Mouse (Mus musculus) neural tube, embryonic 12.5 days (tissue): Measurements from ENCODE around the gene Sbno2. TPM values are rescaled to one million over a fixed set of nuclear protein-coding genes. Genes with fewer than 3 reads are reported as not detected.

Experiments used
- ATAC-seq: fragments of 200-750 bp; cut with Nextera tagmentation; 2 replicates; pipeline ENCODE4 v1.8.0; 2017; ENCODE audit warnings: low read depth, mild to moderate bottlenecking, moderate TSS enrichment, moderate library complexity; ENCODE audit not compliant: low FRiP score
- H3K27ac ChIP-seq: fragments of 300-500 bp; sonication (generic); 2 replicates; pipeline ENCODE4 v1.5.1; 2016
- H3K27me3 ChIP-seq: fragments of 300-500 bp; sonication (generic); replicated peaks from 2 replicates; pipeline ENCODE4 v1.6.1; 2016; ENCODE audit warnings: mild to moderate bottlenecking
- H3K36me3 ChIP-seq: fragments of 300-500 bp; sonication (generic); 2 replicates; pipeline ENCODE4 v1.6.1; 2016; ENCODE audit warnings: mild to moderate bottlenecking
- H3K4me1 ChIP-seq: fragments of 300-500 bp; sonication (generic); 2 replicates; pipeline ENCODE4 v1.6.1; 2016
- H3K4me2 ChIP-seq: fragments of 300-500 bp; sonication (generic); replicated peaks from 2 replicates; pipeline ENCODE4 v1.6.1; 2016; ENCODE audit warnings: mild to moderate bottlenecking
- H3K4me3 ChIP-seq: fragments of 300-500 bp; sonication (generic); 2 replicates; pipeline ENCODE4 v1.5.1; 2016
- H3K9ac ChIP-seq: fragments of 300-500 bp; sonication (generic); 2 replicates; pipeline ENCODE4 v1.6.1; 2016; ENCODE audit warnings: mild to moderate bottlenecking
- H3K9me3 ChIP-seq: fragments of 300-500 bp; sonication (generic); 2 replicates; pipeline ENCODE4 v1.6.1; 2016; ENCODE audit warnings: mild to moderate bottlenecking
- WGBS: fragments of 180-500 bp; shearing (Covaris S2); methylation state at CpG from one replicate; pipeline ENCODE4 v1.1.7; 2016; 5-methylcytosine and 5-hydroxymethylcytosine counted together
- polyA plus RNA-seq: library from polyadenylated mRNA; unstranded; fragments of >200 nt; fragmentation: Nextera tagmentation; extraction: Ambion mirVana; gene quantifications from 2 replicates; pipeline ENCODE4 v1.2.1, GENCODE M21; 2016

Gene Sbno2
- polyA plus RNA-seq, 1 experiment from 2014 or later: 15.1 TPM

DNA sequence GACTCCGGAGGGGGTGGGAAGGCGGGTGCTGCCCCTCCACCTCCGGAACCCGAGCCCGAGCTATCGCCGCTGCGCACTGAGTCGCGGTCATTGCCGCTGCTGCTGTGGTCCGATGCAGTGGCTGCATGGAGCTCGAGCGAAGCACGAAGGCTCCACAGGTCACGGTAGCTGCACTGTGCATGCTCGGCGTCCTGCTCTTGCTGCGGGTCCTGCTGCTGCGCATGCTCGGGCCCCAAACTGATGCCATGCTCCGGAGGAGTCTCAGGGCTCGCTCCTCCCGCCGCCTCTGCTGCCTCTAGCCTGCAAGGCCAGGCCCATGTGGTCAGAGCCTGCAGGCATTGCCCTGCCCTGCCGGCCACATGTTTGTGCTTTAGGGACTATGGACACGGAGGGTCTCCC, 26.6 kb upstream of the Sbno2 start:
- H3K4me2 ChIP-seq: peak overlapping the region; percentile 42
- H3K9ac ChIP-seq: no peak overlapping the region
- 35% methylated on average over 27 of the region's 27 CpGs for WGBS
- H3K36me3 ChIP-seq: peaks cover 83% of the 10 kb centered on the region
- ATAC-seq: peak; percentile 2; the same call in 1 of the 2 replicates
- peaks cover 23% of the 10 kb centered on the region for H3K4me1 ChIP-seq
- no peak overlapping the region for H3K4me3 ChIP-seq
- H3K27me3 ChIP-seq: peaks cover 43% of the 10 kb centered on the region
- no peaks in the 10 kb centered on the region for H3K9me3 ChIP-seq
- no peak overlapping the region for H3K27ac ChIP-seq

DNA sequence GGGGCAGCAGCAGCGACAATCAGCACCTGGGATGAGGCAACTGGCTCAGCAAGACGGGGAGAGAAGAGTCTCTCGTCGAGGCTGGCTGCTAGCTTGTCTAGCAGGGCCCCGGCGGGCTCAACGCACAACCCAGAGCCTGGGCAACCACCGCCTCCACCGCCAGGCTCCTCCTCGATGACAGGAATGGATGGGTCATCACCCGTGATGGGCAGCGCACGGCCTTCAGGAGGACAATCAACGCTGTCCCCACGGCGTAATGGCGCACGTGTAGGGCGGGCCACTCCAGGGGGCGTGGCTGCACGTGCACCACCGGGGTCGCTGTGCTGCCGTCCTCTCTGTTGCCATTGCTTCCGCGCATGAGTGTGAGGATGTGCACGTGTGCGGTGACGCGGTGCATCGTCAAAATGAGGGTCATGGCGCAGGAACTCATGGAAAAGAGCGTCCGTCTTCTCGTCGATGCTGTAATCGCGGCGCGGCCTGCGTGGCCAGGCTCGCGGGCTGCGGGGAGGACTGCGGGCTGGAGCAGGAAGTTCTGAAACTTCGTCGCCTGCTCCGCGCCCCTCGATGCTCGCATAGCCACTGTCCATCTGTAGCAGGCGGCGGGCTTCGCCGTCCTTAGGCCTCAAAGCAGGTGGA, 26.1 kb upstream of the Sbno2 start:
- Histone ChIP-seq H3K9ac (no peak overlapping the region), H3K36me3 (peaks cover 88% of the 10 kb centered on the region), H3K4me2 (peak overlapping the region; percentile 42), H3K27ac (no peak overlapping the region), H3K27me3 (peaks cover 38% of the 10 kb centered on the region), H3K4me3 (peak overlapping the region; percentile 7; the same call in 1 of the 2 replicates), H3K9me3 (no peaks in the 10 kb centered on the region), H3K4me1 (peaks cover 18% of the 10 kb centered on the region)
- peak; percentile 45; the same call in 1 of the 2 replicates for ATAC-seq
- WGBS: 11% methylated on average over 55 of the region's 55 CpGs

DNA sequence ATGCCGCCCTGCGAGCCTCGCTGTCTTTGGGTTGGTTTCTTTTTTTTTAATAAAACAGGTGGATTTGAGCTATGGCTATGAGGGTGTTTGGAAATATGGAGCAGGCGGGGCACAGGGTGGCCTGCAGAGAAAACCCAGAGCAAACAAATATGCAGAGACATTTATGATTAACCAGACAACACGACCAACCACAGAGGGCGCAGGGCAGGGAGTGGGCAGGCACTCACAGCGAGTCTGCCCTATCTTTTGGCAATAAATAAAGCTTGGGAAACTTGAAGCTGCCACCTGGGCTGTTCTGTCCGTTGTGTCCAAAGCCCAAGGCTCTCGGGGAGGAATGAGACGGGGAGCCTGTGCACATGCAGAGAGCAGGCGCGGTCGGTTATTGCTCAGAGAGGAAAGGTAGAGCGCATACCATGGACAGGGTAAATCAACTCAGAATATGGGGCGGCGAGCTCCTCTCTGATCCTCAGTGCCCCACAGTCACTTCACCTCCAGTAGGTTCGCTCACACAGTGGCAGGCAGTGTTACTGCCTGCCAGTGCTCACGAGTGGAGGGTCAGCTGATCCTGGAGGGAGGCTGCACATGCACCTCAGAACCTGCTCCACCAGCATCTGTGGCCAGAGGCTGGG, 25.1 kb upstream of the Sbno2 start:
- Histone ChIP-seq H3K9ac (no peak overlapping the region), H3K4me3 (0 out of 2 replicates have a peak overlapping the region, but pooled peaks have one; percentile 9), H3K9me3 (no peaks in the 10 kb centered on the region), H3K27ac (no peak overlapping the region), H3K36me3 (peaks cover 95% of the 10 kb centered on the region), H3K27me3 (peaks cover 29% of the 10 kb centered on the region), H3K4me2 (no peak overlapping the region), H3K4me1 (peaks cover 15% of the 10 kb centered on the region; the same call in 1 of the 2 replicates)
- 84% methylated on average over 18 of the region's 18 CpGs for WGBS
- no peak for ATAC-seq

DNA sequence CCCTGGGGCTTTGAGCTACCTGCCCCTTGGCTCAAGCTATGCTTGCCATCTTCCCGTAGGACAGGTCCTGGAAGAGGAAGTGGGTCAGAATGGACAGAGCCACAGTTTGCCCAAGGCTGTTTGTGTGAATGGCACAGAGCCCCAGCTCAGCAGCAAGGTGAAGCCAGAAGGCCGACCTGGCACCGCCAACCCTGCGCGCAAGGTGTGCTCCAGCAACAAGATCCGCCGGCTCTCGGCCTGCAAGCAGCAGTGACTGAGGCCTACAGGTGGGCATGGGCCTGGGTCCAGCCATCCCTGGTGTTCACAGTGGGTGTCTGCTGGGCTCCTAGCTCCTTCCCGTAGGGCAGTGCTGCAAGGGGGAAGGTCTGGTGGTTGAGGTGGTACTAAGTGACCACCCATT, 24.5 kb upstream of the Sbno2 start:
- Histone ChIP-seq H3K9ac (no peak overlapping the region), H3K9me3 (no peaks in the 10 kb centered on the region), H3K4me1 (peaks cover 15% of the 10 kb centered on the region; the same call in 1 of the 2 replicates), H3K36me3 (peaks cover 95% of the 10 kb centered on the region), H3K27me3 (peaks cover 25% of the 10 kb centered on the region), H3K4me2 (no peak overlapping the region), H3K4me3 (no peak overlapping the region), H3K27ac (no peak overlapping the region)
- WGBS: 93% methylated on average over 9 of the region's 9 CpGs
- ATAC-seq: no peak

DNA sequence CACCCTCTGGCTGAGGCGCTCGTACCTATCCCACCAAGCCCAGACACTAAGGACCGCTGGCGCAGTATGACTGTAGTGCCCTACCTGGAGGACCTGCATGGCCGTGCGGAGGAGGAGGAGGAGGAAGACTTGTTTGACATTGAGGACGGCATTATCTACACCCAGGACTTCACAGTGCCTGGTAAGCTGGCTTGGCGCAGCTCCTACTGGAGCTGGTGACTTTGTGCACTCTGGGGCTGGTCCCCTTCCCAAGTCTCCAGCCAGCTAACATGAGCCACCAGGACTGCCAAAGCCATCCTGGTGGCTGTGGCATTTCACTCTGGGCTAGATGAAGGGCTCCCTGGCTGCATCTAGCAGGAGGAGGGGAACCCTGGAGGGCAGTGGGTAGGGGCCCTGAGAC, 22.5 kb upstream of the Sbno2 start:
- Histone ChIP-seq H3K4me1 (peaks cover 15% of the 10 kb centered on the region; the same call in 1 of the 2 replicates), H3K36me3 (peaks cover 95% of the 10 kb centered on the region), H3K27ac (no peak overlapping the region), H3K9me3 (no peaks in the 10 kb centered on the region), H3K4me3 (no peak overlapping the region), H3K4me2 (no peak overlapping the region), H3K27me3 (peaks cover 17% of the 10 kb centered on the region), H3K9ac (no peak overlapping the region)
- ATAC-seq: no peak
- 95% methylated on average over 8 of the region's 8 CpGs for WGBS

DNA sequence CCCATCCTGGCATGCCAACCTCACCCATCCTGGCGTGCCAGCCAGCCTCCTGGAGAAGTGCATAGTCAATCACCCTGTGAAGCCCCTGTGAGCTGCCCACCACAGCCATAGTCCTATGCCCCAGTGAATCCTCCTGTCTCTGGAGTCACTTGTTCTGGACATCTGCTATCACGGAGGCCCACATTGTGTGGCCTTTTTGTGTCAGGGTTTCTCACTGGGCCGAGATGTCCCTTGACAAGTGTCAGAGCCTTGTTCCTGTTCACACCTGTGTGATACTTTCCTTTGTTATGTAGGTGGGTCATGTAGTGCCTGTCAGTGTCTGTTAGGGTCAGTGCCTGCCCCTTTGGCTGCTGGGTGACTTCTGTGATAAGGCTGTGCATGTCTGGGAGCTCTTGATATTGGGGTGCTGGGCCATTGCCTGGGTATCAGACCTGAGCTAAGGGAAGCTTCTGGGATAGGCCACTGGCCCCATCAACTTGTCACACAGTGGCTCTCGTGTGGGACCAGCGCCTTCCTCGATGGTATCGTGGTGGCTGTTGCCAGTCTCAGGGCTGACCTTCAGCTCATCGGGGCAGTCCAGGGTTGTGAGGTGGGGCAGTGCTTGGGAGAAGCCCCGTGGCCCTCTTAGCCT, 18.7 kb upstream of the Sbno2 start:
- H3K27me3 ChIP-seq: no peaks in the 10 kb centered on the region
- H3K36me3 ChIP-seq: peaks cover 85% of the 10 kb centered on the region
- H3K9ac ChIP-seq: no peak overlapping the region
- H3K4me3 ChIP-seq: no peak overlapping the region
- H3K27ac ChIP-seq: no peak overlapping the region
- peaks cover 14% of the 10 kb centered on the region for H3K4me1 ChIP-seq
- no peaks in the 10 kb centered on the region for H3K9me3 ChIP-seq
- no peak for ATAC-seq
- 89% methylated on average over 9 of the region's 9 CpGs for WGBS
- H3K4me2 ChIP-seq: no peak overlapping the region

DNA sequence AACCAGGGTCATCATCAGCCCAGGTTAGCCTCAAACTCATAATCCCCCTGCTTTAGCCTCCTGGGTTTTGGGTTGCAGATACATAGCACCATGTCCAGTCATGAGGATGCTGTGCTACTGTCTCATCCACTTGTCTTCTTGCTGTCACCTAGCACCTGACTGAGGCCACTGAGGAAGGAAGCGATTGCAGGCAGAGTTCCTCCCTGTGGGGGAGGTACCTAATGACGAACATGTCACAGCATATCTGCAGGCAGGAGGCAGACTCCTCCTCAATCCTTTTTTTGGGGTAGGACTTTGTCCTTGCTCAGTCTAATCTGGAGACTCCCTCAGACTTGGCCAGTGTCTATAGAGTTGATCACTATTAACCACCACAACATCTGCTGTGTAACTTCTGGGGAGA, 16.3 kb upstream of the Sbno2 start:
- Histone ChIP-seq H3K27ac (no peak overlapping the region), H3K27me3 (no peaks in the 10 kb centered on the region), H3K4me2 (no peak overlapping the region), H3K36me3 (peaks cover 61% of the 10 kb centered on the region), H3K9me3 (no peaks in the 10 kb centered on the region), H3K4me1 (peaks cover 38% of the 10 kb centered on the region), H3K9ac (no peak overlapping the region), H3K4me3 (no peak overlapping the region)
- ATAC-seq: no peak
- 94% methylated on average over 2 of the region's 2 CpGs for WGBS

DNA sequence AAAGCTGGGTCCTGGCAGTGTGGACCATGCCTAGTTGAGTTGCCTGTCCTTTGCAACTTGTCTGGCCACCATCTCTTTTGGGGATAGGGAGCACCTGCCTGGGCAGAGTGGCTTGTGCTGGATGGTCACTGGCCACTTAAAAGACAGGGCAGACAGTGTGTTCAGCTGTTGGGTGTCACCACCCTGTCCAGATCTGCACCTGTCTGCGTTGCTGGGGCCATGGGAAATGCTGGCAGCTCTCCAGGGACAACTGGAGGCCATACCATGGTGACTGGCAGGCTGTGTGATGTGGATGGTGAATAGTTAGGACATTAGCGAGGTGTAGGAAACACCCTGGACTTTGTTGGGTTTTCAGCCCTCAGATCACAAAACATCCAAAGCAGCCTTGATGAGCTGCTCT, 14.8 kb upstream of the Sbno2 start:
- H3K27me3 ChIP-seq: no peaks in the 10 kb centered on the region
- H3K9me3 ChIP-seq: no peaks in the 10 kb centered on the region
- no peak overlapping the region for H3K27ac ChIP-seq
- no peak for ATAC-seq
- WGBS: 90% methylated on average over 2 of the region's 2 CpGs
- peaks cover 39% of the 10 kb centered on the region for H3K4me1 ChIP-seq
- no peak overlapping the region for H3K4me2 ChIP-seq
- no peak overlapping the region for H3K4me3 ChIP-seq
- H3K36me3 ChIP-seq: peaks cover 46% of the 10 kb centered on the region
- H3K9ac ChIP-seq: no peak overlapping the region

DNA sequence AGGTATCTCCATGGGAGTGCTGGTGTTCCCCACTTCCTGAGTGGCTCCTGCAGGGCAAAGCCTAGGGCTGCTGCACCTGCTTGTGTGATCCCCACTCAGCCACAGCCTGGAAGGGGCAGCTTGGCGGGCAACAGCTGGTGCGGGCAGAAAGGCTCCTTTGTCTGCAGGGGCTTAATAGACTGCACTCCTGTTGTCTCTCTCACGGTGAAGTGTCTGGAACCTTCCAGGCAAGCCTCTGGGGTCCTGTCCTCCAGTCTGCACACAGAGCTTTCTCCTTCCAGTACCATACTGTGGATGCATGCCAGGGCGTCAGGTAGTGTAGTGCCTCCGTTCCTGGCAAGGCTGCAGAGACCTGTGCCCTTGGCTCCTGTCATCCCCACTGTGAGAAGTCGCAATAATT, 13.2 kb upstream of the Sbno2 start:
- 0 out of 2 replicates have a peak overlapping the region, but pooled peaks have one; percentile 27 for H3K27ac ChIP-seq
- H3K9ac ChIP-seq: peak overlapping the region; percentile 83
- H3K4me3 ChIP-seq: peak overlapping the region; percentile 90
- WGBS: 52% methylated on average over 6 of the region's 6 CpGs
- no peaks in the 10 kb centered on the region for H3K27me3 ChIP-seq
- peaks cover 39% of the 10 kb centered on the region for H3K4me1 ChIP-seq
- H3K36me3 ChIP-seq: peaks cover 30% of the 10 kb centered on the region
- ATAC-seq: no peak
- peak overlapping the region; percentile 99 for H3K4me2 ChIP-seq
- no peaks in the 10 kb centered on the region for H3K9me3 ChIP-seq

DNA sequence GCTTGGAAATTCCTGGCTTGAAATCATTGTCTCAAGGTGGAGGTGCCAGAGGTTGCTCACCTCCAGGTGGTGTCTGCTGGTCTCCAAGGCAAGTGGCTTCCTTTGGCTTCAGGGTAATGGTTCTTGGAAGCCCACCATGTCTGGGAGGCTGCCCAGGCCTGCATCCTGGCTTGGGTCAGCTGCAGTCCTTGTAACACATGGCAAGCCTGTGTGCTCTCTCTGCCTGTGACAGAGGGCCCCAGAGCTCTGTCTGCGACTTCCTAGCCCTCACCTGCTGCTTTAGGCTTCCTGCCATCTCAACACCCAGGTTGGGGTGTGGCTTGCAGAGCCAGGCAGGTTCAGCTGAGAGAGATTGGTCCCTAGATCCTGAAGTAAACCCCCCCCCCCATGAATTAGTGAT, 12.4 kb upstream of the Sbno2 start:
- 0 out of 2 replicates have a peak overlapping the region, but pooled peaks have one; percentile 27 for H3K27ac ChIP-seq
- 71% methylated on average over 1 of the region's 1 CpGs for WGBS
- ATAC-seq: no peak

DNA sequence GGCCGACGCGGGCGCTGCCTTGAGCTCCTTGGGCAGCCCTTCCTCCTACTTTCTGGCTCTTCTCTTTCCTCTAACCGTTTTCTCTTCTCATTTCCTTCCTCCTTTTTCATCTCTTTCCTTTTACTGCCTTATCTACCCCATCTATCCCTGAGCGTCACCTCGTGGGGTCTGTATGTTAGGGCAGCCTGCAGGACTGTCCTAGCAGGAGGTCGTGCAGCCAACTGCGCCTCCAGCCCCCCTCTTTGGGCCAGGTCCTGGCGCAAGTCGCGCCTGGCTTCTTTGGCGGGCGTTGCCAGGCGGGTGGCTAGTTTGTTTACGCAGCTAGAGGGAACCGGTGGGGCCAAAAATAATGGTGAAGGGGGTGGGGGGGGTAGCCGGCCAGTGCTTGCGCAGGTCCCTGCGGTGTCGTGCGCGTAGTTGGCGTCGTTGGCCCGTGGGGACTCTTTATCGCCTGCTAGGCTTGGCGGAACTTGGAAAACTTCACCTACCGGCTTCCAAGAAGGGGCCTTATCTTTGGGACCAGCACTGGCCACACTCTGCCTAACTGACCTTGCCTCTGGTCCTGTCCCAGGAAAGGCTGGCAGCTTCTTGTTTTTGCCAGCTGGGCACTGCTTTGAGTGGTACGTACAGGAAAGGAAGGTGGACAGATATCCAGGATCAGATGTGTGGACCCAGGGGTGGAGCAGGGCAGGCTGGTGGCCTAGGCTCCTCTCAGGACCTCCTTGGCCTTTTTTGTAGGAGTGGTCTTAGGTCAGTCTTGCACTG, 11.7 kb upstream of the Sbno2 start:
- H3K27me3 ChIP-seq: no peaks in the 10 kb centered on the region
- no peak for ATAC-seq
- H3K4me3 ChIP-seq: peak overlapping the region; percentile 90
- H3K36me3 ChIP-seq: peaks cover 27% of the 10 kb centered on the region
- no peaks in the 10 kb centered on the region for H3K9me3 ChIP-seq
- H3K9ac ChIP-seq: peak overlapping the region; percentile 83
- peak overlapping the region; percentile 99 for H3K4me2 ChIP-seq
- WGBS: 6% methylated on average over 30 of the region's 30 CpGs
- H3K27ac ChIP-seq: no peak overlapping the region
- H3K4me1 ChIP-seq: peaks cover 39% of the 10 kb centered on the region

More for the DNA sequence above, 12.4 kb upstream of the Sbno2 start:
- Histone ChIP-seq H3K36me3 (peaks cover 28% of the 10 kb centered on the region), H3K4me2 (peak overlapping the region; percentile 99), H3K9me3 (no peaks in the 10 kb centered on the region), H3K9ac (peak overlapping the region; percentile 83), H3K4me1 (peaks cover 39% of the 10 kb centered on the region), H3K4me3 (peak overlapping the region; percentile 90), H3K27me3 (no peaks in the 10 kb centered on the region)

DNA sequence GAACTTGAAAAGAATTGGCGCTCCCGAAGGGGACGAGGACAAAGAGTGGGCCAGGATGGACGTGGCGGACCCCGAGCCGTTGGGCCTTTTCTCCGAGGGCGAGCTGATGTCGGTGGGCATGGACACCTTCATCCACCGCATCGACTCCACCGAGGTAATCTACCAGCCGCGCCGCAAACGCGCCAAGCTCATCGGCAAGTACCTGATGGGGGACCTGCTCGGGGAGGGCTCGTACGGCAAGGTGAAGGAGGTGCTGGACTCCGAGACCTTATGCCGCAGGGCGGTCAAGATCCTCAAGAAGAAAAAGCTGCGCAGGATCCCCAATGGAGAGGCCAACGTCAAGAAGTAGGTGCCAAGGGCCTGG, 11.2 kb upstream of the Sbno2 start:
- Histone ChIP-seq H3K4me2 (peak overlapping the region; percentile 99), H3K36me3 (peaks cover 22% of the 10 kb centered on the region), H3K4me3 (peak overlapping the region; percentile 90), H3K9me3 (no peaks in the 10 kb centered on the region), H3K27me3 (no peaks in the 10 kb centered on the region), H3K27ac (no peak overlapping the region), H3K4me1 (peaks cover 39% of the 10 kb centered on the region), H3K9ac (peak overlapping the region; percentile 83)
- ATAC-seq: no peak
- WGBS: under 1% methylated on average over 27 of the region's 27 CpGs
